Mouse (Mus musculus): ENCODE measurements around the gene Smoc1. TPM values are rescaled to one million over a fixed set of nuclear protein-coding genes. Genes with fewer than 3 reads are reported as not detected.
A peak's percentile ranks its signal among the peaks of the same experiment; 100 is the strongest.

Gene Smoc1
- polyA plus RNA-seq, 1 experiment from 2014 or later = 15.5 TPM

- WGBS (ENCODE audit: insufficient replicate concordance) = 51% methylated on average over 4 of the region's 4 CpGs
- H3K36me3 ChIP-seq (replicated peaks; ENCODE audit: insufficient read depth, low read length) = no peaks in the 10 kb centered on the region
- TF ChIP-seq CTCF (IDR thresholded peaks at IDR 0.05; ENCODE audit: low read depth) (no peak), EP300 (IDR thresholded peaks at IDR 0.05; ENCODE audit: low read depth) (no peak)
- DNase-seq (no peak), ATAC-seq (peak; percentile 73; the same call in 1 of the 2 replicates)
- H3K27ac ChIP-seq (ENCODE audit: low read depth) = 0 out of 2 replicates have a peak overlapping the region, but pooled peaks have one; percentile 12
- H3K4me2 ChIP-seq (ENCODE audit: low read depth, low read length) = no peak overlapping the region
- H3K9me3 ChIP-seq (ENCODE audit: low read length) = no peaks in the 10 kb centered on the region
- peaks cover 11% of the 10 kb centered on the region; the same call in 1 of the 2 replicates for H3K4me1 ChIP-seq (ENCODE audit: insufficient read depth)
- no peak overlapping the region for H3K4me3 ChIP-seq (ENCODE audit: low read depth, low read length)
- H3K9ac ChIP-seq (replicated peaks) = no peak overlapping the region
- H3K27me3 ChIP-seq (ENCODE audit: insufficient read depth, low read length) = no peaks in the 10 kb centered on the region
Measured at GRCm38 (mm10) chr12:81112321-81112720, 85.7 kb downstream of the Smoc1 start.

DNA sequence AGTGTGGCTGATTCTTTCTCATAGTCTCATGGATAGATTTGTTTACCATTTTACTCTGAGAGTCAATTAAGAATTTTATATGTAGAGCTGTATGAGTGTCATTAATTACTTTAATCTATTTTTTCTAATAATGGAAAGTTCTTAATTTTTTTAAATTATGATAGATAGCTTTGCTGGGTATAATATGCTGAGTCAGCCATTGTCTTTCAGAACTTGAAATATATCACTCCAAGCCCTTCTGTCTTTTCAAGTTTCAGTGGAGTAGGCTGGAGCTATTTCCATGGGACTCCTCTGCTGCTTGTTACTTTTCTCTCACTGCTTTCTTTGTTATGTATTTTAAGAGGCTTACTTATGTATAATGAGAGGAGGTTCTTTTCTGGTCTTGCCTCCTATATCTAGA is 93.7 kb downstream of the Smoc1 start:
- no peak for DNase-seq

DNA sequence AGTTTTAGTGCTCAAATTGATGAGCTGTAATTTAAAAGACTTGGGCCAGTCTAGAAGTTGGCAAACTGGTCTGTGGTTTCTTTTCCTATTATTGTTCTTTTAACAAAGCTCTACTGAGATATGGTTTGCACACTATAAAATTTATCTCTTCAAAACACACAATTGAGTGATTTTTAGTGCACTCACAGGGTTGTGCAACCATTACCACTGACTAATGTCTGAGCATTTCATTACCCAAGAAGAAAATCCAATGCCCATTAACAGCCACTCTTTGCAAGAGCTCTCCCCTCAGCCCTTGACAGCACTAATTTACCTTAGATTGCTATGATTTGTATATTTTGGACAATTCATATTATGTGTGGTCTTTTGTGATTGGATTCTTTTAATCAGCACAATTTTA is 97.2 kb downstream of the Smoc1 start:
- peaks cover 5% of the 10 kb centered on the region for H3K9me3 ChIP-seq (ENCODE audit: low read length)
- ATAC-seq (no peak), DNase-seq (no peak)
- H3K27ac ChIP-seq (ENCODE audit: low read depth) = no peak overlapping the region
- H3K4me2 ChIP-seq (ENCODE audit: low read depth, low read length) = no peak overlapping the region
- H3K27me3 ChIP-seq (ENCODE audit: insufficient read depth, low read length) = no peaks in the 10 kb centered on the region
- H3K4me3 ChIP-seq (ENCODE audit: low read depth, low read length) = no peak overlapping the region
- TF ChIP-seq CTCF (IDR thresholded peaks at IDR 0.05; ENCODE audit: low read depth) = no peak
- TF ChIP-seq EP300 (IDR thresholded peaks at IDR 0.05; ENCODE audit: low read depth) = no peak
- no peak overlapping the region for H3K9ac ChIP-seq (replicated peaks)
- H3K36me3 ChIP-seq (replicated peaks; ENCODE audit: insufficient read depth, low read length) = no peaks in the 10 kb centered on the region
- H3K4me1 ChIP-seq (ENCODE audit: insufficient read depth) = 0 out of 2 replicates have a peak, but pooled peaks cover 2% of the 10 kb centered on the region

More for the DNA sequence above, 93.7 kb downstream of the Smoc1 start:
- Histone ChIP-seq H3K4me1 (ENCODE audit: insufficient read depth) (0 out of 2 replicates have a peak, but pooled peaks cover 2% of the 10 kb centered on the region), H3K4me2 (ENCODE audit: low read depth, low read length) (no peak overlapping the region), H3K9ac (replicated peaks) (no peak overlapping the region), H3K27me3 (ENCODE audit: insufficient read depth, low read length) (no peaks in the 10 kb centered on the region), H3K9me3 (ENCODE audit: low read length) (peaks cover 5% of the 10 kb centered on the region), H3K4me3 (ENCODE audit: low read depth, low read length) (no peak overlapping the region), H3K36me3 (replicated peaks; ENCODE audit: insufficient read depth, low read length) (no peaks in the 10 kb centered on the region), H3K27ac (ENCODE audit: low read depth) (no peak overlapping the region)
- ATAC-seq = no peak
- TF ChIP-seq EP300 (IDR thresholded peaks at IDR 0.05; ENCODE audit: low read depth) (no peak), CTCF (IDR thresholded peaks at IDR 0.05; ENCODE audit: low read depth) (no peak)

DNA sequence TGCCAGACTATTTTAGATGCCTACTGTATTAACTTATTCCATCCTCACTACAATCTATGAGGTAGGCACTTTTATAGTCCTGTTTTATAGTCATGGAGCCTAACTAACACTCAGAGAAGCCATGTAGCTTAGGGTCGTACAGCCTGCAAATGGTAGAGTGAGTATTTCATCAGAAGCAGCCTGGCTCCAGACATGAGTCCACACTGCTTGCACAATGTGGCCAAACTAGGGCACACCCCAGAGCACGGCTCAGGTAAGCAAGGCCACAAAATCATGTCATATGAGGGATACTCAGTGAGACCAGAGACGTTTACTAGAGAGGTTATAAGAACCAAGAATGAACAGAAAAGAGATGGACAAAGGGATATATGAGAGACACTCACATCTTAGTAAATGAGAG is 100.2 kb downstream of the Smoc1 start:
- Histone ChIP-seq H3K4me2 (ENCODE audit: low read depth, low read length) (no peak overlapping the region), H3K9ac (replicated peaks) (no peak overlapping the region), H3K9me3 (ENCODE audit: low read length) (no peaks in the 10 kb centered on the region), H3K27me3 (ENCODE audit: insufficient read depth, low read length) (no peaks in the 10 kb centered on the region), H3K27ac (ENCODE audit: low read depth) (no peak overlapping the region), H3K36me3 (replicated peaks; ENCODE audit: insufficient read depth, low read length) (no peaks in the 10 kb centered on the region), H3K4me3 (ENCODE audit: low read depth, low read length) (no peak overlapping the region), H3K4me1 (ENCODE audit: insufficient read depth) (0 out of 2 replicates have a peak, but pooled peaks cover 2% of the 10 kb centered on the region)
- no peak for TF ChIP-seq CTCF (IDR thresholded peaks at IDR 0.05; ENCODE audit: low read depth)
- no peak for TF ChIP-seq EP300 (IDR thresholded peaks at IDR 0.05; ENCODE audit: low read depth)
- no peak for DNase-seq
- ATAC-seq = peak; percentile 92
- 43% methylated on average over 3 of the region's 3 CpGs for WGBS (ENCODE audit: insufficient replicate concordance)

DNA sequence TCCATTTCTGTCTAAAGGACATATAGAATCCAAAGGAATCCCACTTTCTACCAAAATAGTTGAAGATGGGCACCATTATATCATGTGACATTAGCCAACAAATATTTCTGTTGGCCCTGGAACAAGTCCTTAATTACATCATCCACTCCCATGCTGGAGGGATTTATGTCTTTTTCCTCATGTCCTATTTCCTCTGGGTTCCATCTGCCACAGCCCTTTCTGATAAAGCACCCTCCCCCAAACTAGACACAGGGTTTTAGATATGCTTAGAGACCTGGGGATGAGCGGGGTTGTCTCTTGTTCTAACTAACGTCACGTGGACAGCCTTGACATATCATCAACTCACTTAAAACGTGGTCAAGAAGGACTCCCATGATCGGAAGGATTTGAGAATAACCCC is 102.1 kb downstream of the Smoc1 start:
- H3K9me3 ChIP-seq (ENCODE audit: low read length) = no peaks in the 10 kb centered on the region
- H3K4me2 ChIP-seq (ENCODE audit: low read depth, low read length) = no peak overlapping the region
- H3K27ac ChIP-seq (ENCODE audit: low read depth) = no peak overlapping the region
- TF ChIP-seq EP300 (IDR thresholded peaks at IDR 0.05; ENCODE audit: low read depth) (no peak), CTCF (IDR thresholded peaks at IDR 0.05; ENCODE audit: low read depth) (no peak)
- no peaks in the 10 kb centered on the region for H3K27me3 ChIP-seq (ENCODE audit: insufficient read depth, low read length)
- 81% methylated on average over 5 of the region's 5 CpGs for WGBS (ENCODE audit: insufficient replicate concordance)
- ATAC-seq = no peak
- H3K9ac ChIP-seq (replicated peaks) = no peak overlapping the region
- no peak overlapping the region for H3K4me3 ChIP-seq (ENCODE audit: low read depth, low read length)
- H3K4me1 ChIP-seq (ENCODE audit: insufficient read depth) = peaks cover 7% of the 10 kb centered on the region; the same call in 1 of the 2 replicates
- no peaks in the 10 kb centered on the region for H3K36me3 ChIP-seq (replicated peaks; ENCODE audit: insufficient read depth, low read length)
- no peak for DNase-seq

GRCm38 (mm10) chr12:81130692-81131091 is 104.1 kb downstream of the Smoc1 start:
- TF ChIP-seq CTCF (IDR thresholded peaks at IDR 0.05; ENCODE audit: low read depth) (no peak), EP300 (IDR thresholded peaks at IDR 0.05; ENCODE audit: low read depth) (no peak)
- no peak overlapping the region for H3K9ac ChIP-seq (replicated peaks)
- DNase-seq (no peak), ATAC-seq (no peak)
- H3K27ac ChIP-seq (ENCODE audit: low read depth) = no peak overlapping the region
- no peak overlapping the region for H3K4me2 ChIP-seq (ENCODE audit: low read depth, low read length)
- no peaks in the 10 kb centered on the region for H3K27me3 ChIP-seq (ENCODE audit: insufficient read depth, low read length)
- H3K36me3 ChIP-seq (replicated peaks; ENCODE audit: insufficient read depth, low read length) = no peaks in the 10 kb centered on the region
- no peak overlapping the region for H3K4me3 ChIP-seq (ENCODE audit: low read depth, low read length)
- H3K4me1 ChIP-seq (ENCODE audit: insufficient read depth) = peaks cover 5% of the 10 kb centered on the region; the same call in 1 of the 2 replicates
- no peaks in the 10 kb centered on the region for H3K9me3 ChIP-seq (ENCODE audit: low read length)
- 47% methylated on average over 3 of the region's 3 CpGs for WGBS (ENCODE audit: insufficient replicate concordance)

DNA sequence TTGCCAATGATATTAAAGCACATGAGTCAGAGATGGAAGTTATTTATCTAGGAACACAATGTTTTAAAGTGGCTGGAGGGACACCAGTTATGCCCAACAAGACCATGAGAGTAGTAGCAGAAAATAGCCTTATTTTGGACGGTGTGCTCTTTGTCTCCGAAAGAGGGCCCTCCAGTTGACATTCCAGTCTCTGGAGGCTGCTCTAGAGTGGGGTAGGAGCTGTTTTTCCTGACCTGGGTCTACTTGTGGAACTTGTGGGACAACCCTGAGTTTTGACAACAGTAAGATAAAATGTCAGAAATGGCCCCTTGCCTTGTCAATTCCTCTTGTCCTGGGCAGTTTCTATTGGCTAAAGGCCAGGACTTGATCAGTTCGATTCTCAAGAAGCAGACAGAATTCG is 104.5 kb downstream of the Smoc1 start:
- H3K4me2 ChIP-seq (ENCODE audit: low read depth, low read length) = no peak overlapping the region
- no peaks in the 10 kb centered on the region for H3K27me3 ChIP-seq (ENCODE audit: insufficient read depth, low read length)
- no peak for DNase-seq
- H3K9me3 ChIP-seq (ENCODE audit: low read length) = no peaks in the 10 kb centered on the region
- H3K36me3 ChIP-seq (replicated peaks; ENCODE audit: insufficient read depth, low read length) = no peaks in the 10 kb centered on the region
- H3K4me3 ChIP-seq (ENCODE audit: low read depth, low read length) = no peak overlapping the region
- H3K27ac ChIP-seq (ENCODE audit: low read depth) = no peak overlapping the region
- H3K4me1 ChIP-seq (ENCODE audit: insufficient read depth) = peaks cover 5% of the 10 kb centered on the region; the same call in 1 of the 2 replicates
- WGBS (ENCODE audit: insufficient replicate concordance) = 69% methylated on average over 4 of the region's 4 CpGs
- no peak for TF ChIP-seq CTCF (IDR thresholded peaks at IDR 0.05; ENCODE audit: low read depth)
- no peak for TF ChIP-seq EP300 (IDR thresholded peaks at IDR 0.05; ENCODE audit: low read depth)
- no peak for ATAC-seq
- H3K9ac ChIP-seq (replicated peaks) = no peak overlapping the region

Measured in liver, postnatal 0 days (tissue).